In genomic region chr7:66387419-66387812, GRCm38 (mm10) we compare ENCODE assay signal across 8 mouse cellular contexts. TPM values are rescaled to one million over a fixed set of nuclear protein-coding genes. Genes with fewer than 3 reads are reported as not detected.
DNase-seq lines count a peak whose midpoint lies in the region; ATAC-seq and TF ChIP-seq lines count a peak whose summit lies in the region.

No protein-coding gene starts in this region.

- DNase-seq in thymus, adult 2 months = no peak
- no peak for DNase-seq in thymus, adult 18-20 months
- DNase-seq in kidney, postnatal 14 days = peak; percentile 41
- DNase-seq in cerebellum, adult 9-10 months = no peak
- no peak for DNase-seq in layer of hippocampus, adult 8-10 months (ENCODE audit: low spot score in 2 of 2)

- peaks cover 4% of the 10 kb centered on the region; the same call in 1 of the 2 replicates for H3K27me3 ChIP-seq in thymus, adult 2 months (ENCODE audit: control insufficient read depth, insufficient read depth, low read length)
- peaks cover 3% of the 10 kb centered on the region for H3K27me3 ChIP-seq in forebrain, embryonic 15.5 days
- H3K27me3 ChIP-seq in neural tube, embryonic 12.5 days (replicated peaks) = 0 out of 2 replicates have a peak, but pooled peaks cover 2% of the 10 kb centered on the region

- no peak for ATAC-seq in forebrain, embryonic 15.5 days (replicated peaks)
- 0 out of 2 replicates have a peak, but pooled peaks have one; percentile 25 for ATAC-seq in neural tube, embryonic 12.5 days (ENCODE audit: low FRiP score, low read depth)
- no peak for ATAC-seq in megakaryocyte-erythroid progenitor cell, adult 5-6 weeks (replicated peaks; ENCODE audit: low FRiP score, low TSS enrichment, poor library complexity, severe bottlenecking)

- TF ChIP-seq POLR2A in thymus, adult 2 months (IDR thresholded peaks at IDR 0.05; ENCODE audit: control insufficient read depth, extremely low read depth, insufficient read depth, low read length, poor library complexity) = no peak

- peaks cover 2% of the 10 kb centered on the region; the same call in 1 of the 2 replicates for H3K4me1 ChIP-seq in thymus, adult 2 months (replicated peaks; ENCODE audit: control insufficient read depth, insufficient read depth, low read length)
- peaks cover 19% of the 10 kb centered on the region for H3K4me1 ChIP-seq in forebrain, embryonic 15.5 days
- peaks cover 6% of the 10 kb centered on the region; the same call in 1 of the 2 replicates for H3K4me1 ChIP-seq in neural tube, embryonic 12.5 days

- no peaks in the 10 kb centered on the region for H3K36me3 ChIP-seq in thymus, adult 2 months (ENCODE audit: control insufficient read depth, insufficient read depth, low read length)
- H3K36me3 ChIP-seq in forebrain, embryonic 15.5 days = no peaks in the 10 kb centered on the region
- H3K36me3 ChIP-seq in neural tube, embryonic 12.5 days = no peaks in the 10 kb centered on the region

- no peaks in the 10 kb centered on the region for H3K9me3 ChIP-seq in forebrain, embryonic 15.5 days
- H3K9me3 ChIP-seq in neural tube, embryonic 12.5 days = no peaks in the 10 kb centered on the region

- H3K4me3 ChIP-seq in thymus, adult 2 months (ENCODE audit: control insufficient read depth, insufficient read depth, low read length) = peak overlapping the region; percentile 36
- peak overlapping the region; percentile 50 for H3K4me3 ChIP-seq in forebrain, embryonic 15.5 days
- H3K4me3 ChIP-seq in neural tube, embryonic 12.5 days = peak overlapping the region; percentile 40

- H3K9ac ChIP-seq in forebrain, embryonic 15.5 days (replicated peaks) = no peak overlapping the region
- H3K9ac ChIP-seq in neural tube, embryonic 12.5 days = no peak overlapping the region

- no peak overlapping the region for H3K27ac ChIP-seq in thymus, adult 2 months (ENCODE audit: control insufficient read depth, insufficient read depth, low read length)
- H3K27ac ChIP-seq in forebrain, embryonic 15.5 days (replicated peaks) = no peak overlapping the region
- no peak overlapping the region for H3K27ac ChIP-seq in neural tube, embryonic 12.5 days

- WGBS in thymus, adult 2 months = 23% methylated on average over 13 of the region's 13 CpGs
- 3% methylated on average over 13 of the region's 13 CpGs for WGBS in forebrain, embryonic 15.5 days
- under 1% methylated on average over 13 of the region's 13 CpGs for WGBS in neural tube, embryonic 12.5 days

- peak overlapping the region; percentile 99 for H3K4me2 ChIP-seq in forebrain, embryonic 15.5 days (replicated peaks)
- H3K4me2 ChIP-seq in neural tube, embryonic 12.5 days (replicated peaks) = peak overlapping the region; percentile 95

- no peak for TF ChIP-seq CTCF in thymus, adult 2 months (IDR thresholded peaks at IDR 0.05; ENCODE audit: borderline replicate concordance, control insufficient read depth, extremely low read depth, insufficient read depth, low read length, poor library complexity)

RNA-seq across cellular contexts. Expression of gene Lrrk1, which starts 0.7 kb away (rescaled TPM):
- 24.0 and 29.9 TPM in 2 replicates for polyA plus RNA-seq in thymus, adult 2 months (2012; rRNA removed)
- polyA plus RNA-seq in forebrain, embryonic 15.5 days (2015; fragmentation: Nextera tagmentation; extraction: Ambion mirVana) = 2.2 and 2.6 TPM in 2 replicates
- 7.3 and 8.5 TPM in 2 replicates for polyA plus RNA-seq in neural tube, embryonic 12.5 days (2016; fragmentation: Nextera tagmentation; extraction: Ambion mirVana)
- 14.7 and 18.4 TPM in 2 replicates for total RNA-seq in megakaryocyte-erythroid progenitor cell, adult 5-6 weeks (2014; fragmentation: Nextera tagmentation)
- 7.2 and 19.7 TPM in 2 replicates for total RNA-seq in megakaryocyte-erythroid progenitor cell, adult 5-6 weeks (2017)
- total RNA-seq in layer of hippocampus, adult 8-10 months (2022) = 1 to 10 TPM; 3.3 to 7.0 (median 4.9) TPM

RNA-seq across cellular contexts. Expression of gene Gm10974, which starts 21.7 kb away (rescaled TPM):
- polyA plus RNA-seq in thymus, adult 2 months (2012; rRNA removed) = not detected in 2 replicates
- not detected in 2 replicates for polyA plus RNA-seq in forebrain, embryonic 15.5 days (2015; fragmentation: Nextera tagmentation; extraction: Ambion mirVana)
- polyA plus RNA-seq in neural tube, embryonic 12.5 days (2016; fragmentation: Nextera tagmentation; extraction: Ambion mirVana) = not detected in 2 replicates
- total RNA-seq in megakaryocyte-erythroid progenitor cell, adult 5-6 weeks (2014; fragmentation: Nextera tagmentation) = not detected in 2 replicates
- not detected in 2 replicates for total RNA-seq in megakaryocyte-erythroid progenitor cell, adult 5-6 weeks (2017)
- not detected for total RNA-seq in layer of hippocampus, adult 8-10 months (2022)

RNA-seq across cellular contexts. Expression of gene Aldh1a3, which starts 39.9 kb away (rescaled TPM):
- 1.5 and 1.8 TPM in 2 replicates for polyA plus RNA-seq in thymus, adult 2 months (2012; rRNA removed)
- 6.6 and 6.7 TPM in 2 replicates for polyA plus RNA-seq in forebrain, embryonic 15.5 days (2015; fragmentation: Nextera tagmentation; extraction: Ambion mirVana)
- polyA plus RNA-seq in neural tube, embryonic 12.5 days (2016; fragmentation: Nextera tagmentation; extraction: Ambion mirVana) = 2.4 and 3.4 TPM in 2 replicates
- total RNA-seq in megakaryocyte-erythroid progenitor cell, adult 5-6 weeks (2014; fragmentation: Nextera tagmentation) = 0.89 and 2.5 TPM in 2 replicates
- 0.30 and 1.9 TPM in 2 replicates for total RNA-seq in megakaryocyte-erythroid progenitor cell, adult 5-6 weeks (2017)
- 1 to 10 TPM in 2 of 4 experiments, under 1 TPM in 2; 0.50 to 1.6 (median 1.0) TPM for total RNA-seq in layer of hippocampus, adult 8-10 months (2022)
